Mouse (Mus musculus) gastrocnemius, adult 2 months (tissue): ENCODE data around the gene Dnase1l3. TPM values are rescaled to one million over a fixed set of nuclear protein-coding genes. Genes with fewer than 3 reads are reported as not detected.

Source experiments
- DNase-seq: peaks from one replicate; pipeline ENCODE4 v3.0.0; 2022
- H3K27ac ChIP-seq: fragments of 200-600 bp; 2 replicates; pipeline ENCODE4 v1.8.1; 2022; ENCODE audit warnings: mild to moderate bottlenecking
- H3K4me3 ChIP-seq: fragments of 200-600 bp; 2 replicates; pipeline ENCODE4 v1.8.1; 2022; ENCODE audit warnings: mild to moderate bottlenecking, moderate library complexity
- CTCF ChIP-seq: fragments of 200-600 bp; IDR thresholded peaks from 2 replicates; pipeline ENCODE4 v1.8.1; 2022; ENCODE audit warnings: antibody characterized with exemption, mild to moderate bottlenecking, moderate library complexity
- intact Hi-C: fragments of 180-260 bp; cut with DNase I; formaldehyde crosslinking; loops from one replicate; pipeline ENCODE4 v1.15.1; 2025
- total RNA-seq, 2 experiments: library from RNA; stranded (reverse); gene quantifications; 2 replicates each; pipeline ENCODE4 v1.2.3; 2021

The Dnase1l3 gene
- total RNA-seq, 2 experiments from 2014 or later, result not detected

GRCm38 (mm10) chr14:8029752-8030151 is 35.4 kb upstream of the Dnase1l3 start:
- peak overlapping the region; percentile 35; the same call in 1 of the 2 replicates for H3K27ac ChIP-seq

GRCm38 (mm10) chr14:8028086-8028485 is 33.7 kb upstream of the Dnase1l3 start:
- no peak for DNase-seq
- no peak overlapping the region for H3K4me3 ChIP-seq
- no peak overlapping the region for H3K27ac ChIP-seq
- intact Hi-C loops, result no loop called here
- no peak for TF ChIP-seq CTCF

More at GRCm38 (mm10) chr14:8029752-8030151, 35.4 kb upstream of the Dnase1l3 start:
- H3K4me3 ChIP-seq, result no peak overlapping the region
- no peak for DNase-seq
- TF ChIP-seq CTCF, result no peak
- intact Hi-C loops, result no loop called here

GRCm38 (mm10) chr14:8026769-8027531 is 32.6 kb upstream of the Dnase1l3 start:
- no peak for TF ChIP-seq CTCF
- H3K27ac ChIP-seq, result peak overlapping the region; percentile 38; the same call in 1 of the 2 replicates
- no peak for DNase-seq
- H3K4me3 ChIP-seq, result no peak overlapping the region
- intact Hi-C loops, result no loop called here

- intact Hi-C loops, result no loop called here
- no peak for TF ChIP-seq CTCF
- DNase-seq, result no peak
- H3K4me3 ChIP-seq, result no peak overlapping the region
- H3K27ac ChIP-seq, result no peak overlapping the region
Measured at GRCm38 (mm10) chr14:8024936-8025335, 30.6 kb upstream of the Dnase1l3 start.

GRCm38 (mm10) chr14:8024469-8024868 is 30.1 kb upstream of the Dnase1l3 start:
- DNase-seq, result no peak
- intact Hi-C loops, result no loop called here

GRCm38 (mm10) chr14:8020546-8020945 is 26.2 kb upstream of the Dnase1l3 start:
- no peak for TF ChIP-seq CTCF
- no peak overlapping the region for H3K27ac ChIP-seq
- H3K4me3 ChIP-seq, result no peak overlapping the region
- no peak for DNase-seq
- intact Hi-C loops, result no loop called here

More at GRCm38 (mm10) chr14:8024469-8024868, 30.1 kb upstream of the Dnase1l3 start:
- no peak for TF ChIP-seq CTCF
- Histone ChIP-seq H3K27ac (no peak overlapping the region), H3K4me3 (no peak overlapping the region)

GRCm38 (mm10) chr14:8020011-8020410 is 25.6 kb upstream of the Dnase1l3 start:
- intact Hi-C loops, result no loop called here
- DNase-seq, result no peak
- H3K4me3 ChIP-seq, result no peak overlapping the region
- no peak overlapping the region for H3K27ac ChIP-seq
- TF ChIP-seq CTCF, result no peak

GRCm38 (mm10) chr14:8016951-8017350 is 22.6 kb upstream of the Dnase1l3 start:
- Histone ChIP-seq H3K4me3 (no peak overlapping the region), H3K27ac (no peak overlapping the region)
- no peak for TF ChIP-seq CTCF
- DNase-seq, result no peak
- intact Hi-C loops, result no loop called here

GRCm38 (mm10) chr14:8016276-8016675 is 21.9 kb upstream of the Dnase1l3 start:
- Histone ChIP-seq H3K4me3 (no peak overlapping the region), H3K27ac (peak overlapping the region; percentile 16; the same call in 1 of the 2 replicates)
- TF ChIP-seq CTCF, result no peak
- DNase-seq, result no peak
- intact Hi-C loops, result no loop called here

GRCm38 (mm10) chr14:8015756-8016155 is 21.4 kb upstream of the Dnase1l3 start:
- H3K27ac ChIP-seq, result peak overlapping the region; percentile 16; the same call in 1 of the 2 replicates
- intact Hi-C loops, result no loop called here
- TF ChIP-seq CTCF, result no peak
- H3K4me3 ChIP-seq, result no peak overlapping the region
- DNase-seq, result no peak

GRCm38 (mm10) chr14:8011938-8012337 is 17.6 kb upstream of the Dnase1l3 start:
- TF ChIP-seq CTCF, result no peak
- Histone ChIP-seq H3K4me3 (no peak overlapping the region), H3K27ac (no peak overlapping the region)
- intact Hi-C loops, result no loop called here
- DNase-seq, result no peak

GRCm38 (mm10) chr14:8011297-8011696 is 16.9 kb upstream of the Dnase1l3 start:
- intact Hi-C loops, result no loop called here
- TF ChIP-seq CTCF, result no peak
- Histone ChIP-seq H3K4me3 (no peak overlapping the region), H3K27ac (no peak overlapping the region)
- no peak for DNase-seq

GRCm38 (mm10) chr14:8007923-8008322 is 13.6 kb upstream of the Dnase1l3 start:
- Histone ChIP-seq H3K4me3 (no peak overlapping the region), H3K27ac (no peak overlapping the region)
- TF ChIP-seq CTCF, result no peak
- no peak for DNase-seq
- intact Hi-C loops, result no loop called here

- no peak for TF ChIP-seq CTCF
- intact Hi-C loops, result no loop called here
- peak overlapping the region; percentile 35 for H3K27ac ChIP-seq
Measured at GRCm38 (mm10) chr14:8007486-8007885, 13.1 kb upstream of the Dnase1l3 start.

More at GRCm38 (mm10) chr14:8007486-8007885, 13.1 kb upstream of the Dnase1l3 start:
- H3K4me3 ChIP-seq, result no peak overlapping the region
- DNase-seq, result no peak
